ENCODE assay signal across 19 mouse cellular contexts in the genomic region with DNA sequence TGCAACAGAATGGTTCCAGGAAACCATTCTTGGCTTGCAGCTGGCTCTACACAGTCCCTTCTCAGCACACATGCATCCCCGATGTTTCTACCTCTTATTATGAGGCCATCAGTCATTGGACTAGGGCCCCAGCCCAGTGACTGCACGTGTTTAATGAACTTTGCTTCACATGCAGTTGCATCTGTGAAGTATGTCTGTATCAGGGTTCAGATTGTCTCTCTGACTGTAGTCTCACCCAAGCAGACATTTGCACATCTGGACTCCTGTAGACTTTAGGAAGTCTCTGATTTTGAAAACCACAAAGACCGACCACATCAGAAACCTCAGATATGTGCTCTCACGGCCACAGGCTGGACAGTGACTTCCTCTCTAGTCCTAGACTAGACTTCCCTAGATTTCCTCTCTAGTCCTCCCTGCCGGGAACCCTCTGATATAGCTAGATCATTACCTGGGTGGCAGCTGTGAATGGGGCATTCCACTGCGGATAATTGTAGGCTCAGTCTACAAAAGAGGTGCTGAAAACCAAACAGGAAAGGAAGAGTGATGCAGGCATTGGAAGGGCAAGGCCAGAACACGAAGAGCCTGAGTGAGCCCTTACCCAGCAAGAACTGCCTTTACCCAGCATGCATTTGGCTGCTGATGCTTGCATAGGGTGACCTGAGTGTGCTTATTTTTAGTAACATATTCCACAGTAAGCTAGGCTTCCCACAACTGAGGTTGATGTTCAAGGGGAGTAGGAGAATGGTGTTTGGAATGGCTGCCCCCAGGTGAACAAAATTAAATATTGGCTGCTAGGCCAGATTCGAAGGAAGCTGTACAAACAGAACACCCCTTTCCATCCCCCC.
DNase-seq lines count a peak whose midpoint lies in the region; ATAC-seq and TF ChIP-seq lines count a peak whose summit lies in the region.
"Had no signal": no experiment of that assay in that cellular context is flagged by ENCODE, and none has a peak within 500 bp of the region (broad histone marks: within the 10 kb centered on the region; RNA-seq: fewer than 3 reads in every experiment).

No protein-coding gene starts in this region.

- no peak overlapping the region for H3K4me3 ChIP-seq in intestine, embryonic 14.5 days (ENCODE audit: low read depth, low read length)
- H3K4me3 ChIP-seq in intestine, embryonic 15.5 days (replicated peaks) = no peak overlapping the region
- no peak overlapping the region for H3K4me3 ChIP-seq in embryonic fibroblast, embryonic 13.5 days (ENCODE audit: insufficient read depth, low read length)
- H3K4me3 ChIP-seq in limb, embryonic 15.5 days = no peak overlapping the region
- H3K4me3 ChIP-seq in midbrain, embryonic 14.5 days (replicated peaks; ENCODE audit: low read depth, low read length) = no peak overlapping the region
- H3K4me3 ChIP-seq: gastrocnemius, adult 2 months; heart, adult 2 months; hindbrain, embryonic 13.5 days; left cerebral cortex, adult 2 months; midbrain, embryonic 10.5 days had no signal

- H3K27ac ChIP-seq in intestine, embryonic 14.5 days (ENCODE audit: low read depth) = peak overlapping the region; percentile 47; the same call in 1 of the 2 replicates
- H3K27ac ChIP-seq in intestine, embryonic 15.5 days = no peak overlapping the region
- H3K27ac ChIP-seq in embryonic fibroblast, embryonic 13.5 days (ENCODE audit: insufficient read depth, low read length) = peak overlapping the region; percentile 4; the same call in 1 of the 2 replicates
- peak overlapping the region; percentile 28; the same call in 1 of the 2 replicates for H3K27ac ChIP-seq in limb, embryonic 15.5 days
- no peak overlapping the region for H3K27ac ChIP-seq in midbrain, embryonic 14.5 days (replicated peaks; ENCODE audit: low read depth, low read length)
- H3K27ac ChIP-seq: gastrocnemius, adult 2 months; heart, adult 2 months; left cerebral cortex, adult 2 months; midbrain, embryonic 10.5 days had no signal

- H3K36me3 ChIP-seq in intestine, embryonic 14.5 days (ENCODE audit: control insufficient read depth, insufficient read depth, low read length) = no peaks in the 10 kb centered on the region
- H3K36me3 ChIP-seq in intestine, embryonic 15.5 days = no peaks in the 10 kb centered on the region
- H3K36me3 ChIP-seq in limb, embryonic 15.5 days = no peaks in the 10 kb centered on the region
- no peaks in the 10 kb centered on the region for H3K36me3 ChIP-seq in midbrain, embryonic 14.5 days (ENCODE audit: control insufficient read depth, insufficient read depth, low read length)
- H3K36me3 ChIP-seq: G1E; hindbrain, embryonic 13.5 days; midbrain, embryonic 10.5 days had no signal

- 32% methylated on average over 8 of the region's 8 CpGs for WGBS in intestine, embryonic 14.5 days
- WGBS in intestine, embryonic 15.5 days = 31% methylated on average over 8 of the region's 8 CpGs
- 37% methylated on average over 8 of the region's 8 CpGs for WGBS in limb, embryonic 15.5 days
- 82% methylated on average over 8 of the region's 8 CpGs for WGBS in midbrain, embryonic 14.5 days

- no peak for DNase-seq in intestine, embryonic 14.5 days (ENCODE audit: low spot score)
- DNase-seq in 416B (ENCODE audit: low read depth) = peak; percentile 56
- no peak for DNase-seq in midbrain, embryonic 14.5 days
- DNase-seq in cerebellum, postnatal 10 days = no peak
- DNase-seq: cerebellum, postnatal 25 days; forebrain, postnatal 0 days; lung, adult 2 months; lung, postnatal 36 days had no signal

- H3K9me3 ChIP-seq in intestine, embryonic 14.5 days (ENCODE audit: control insufficient read depth, low read length) = no peaks in the 10 kb centered on the region
- no peaks in the 10 kb centered on the region for H3K9me3 ChIP-seq in intestine, embryonic 15.5 days
- H3K9me3 ChIP-seq in limb, embryonic 15.5 days = no peaks in the 10 kb centered on the region
- H3K9me3 ChIP-seq in midbrain, embryonic 14.5 days (ENCODE audit: control insufficient read depth, low read length) = no peaks in the 10 kb centered on the region
- H3K9me3 ChIP-seq: hindbrain, embryonic 13.5 days; midbrain, embryonic 10.5 days had no signal

- peaks cover 38% of the 10 kb centered on the region for H3K27me3 ChIP-seq in intestine, embryonic 14.5 days (replicated peaks; ENCODE audit: control insufficient read depth, insufficient read depth, low read length)
- H3K27me3 ChIP-seq in intestine, embryonic 15.5 days (replicated peaks) = peaks cover 5% of the 10 kb centered on the region; the same call in 1 of the 2 replicates
- H3K27me3 ChIP-seq in limb, embryonic 15.5 days = no peaks in the 10 kb centered on the region
- no peaks in the 10 kb centered on the region for H3K27me3 ChIP-seq in midbrain, embryonic 14.5 days (ENCODE audit: control insufficient read depth, insufficient read depth, low read length)
- H3K27me3 ChIP-seq: hindbrain, embryonic 13.5 days had no signal

- no peak overlapping the region for H3K4me2 ChIP-seq in intestine, embryonic 14.5 days (ENCODE audit: low read length)
- H3K4me2 ChIP-seq in intestine, embryonic 15.5 days (replicated peaks) = no peak overlapping the region
- H3K4me2 ChIP-seq in limb, embryonic 15.5 days = no peak overlapping the region
- H3K4me2 ChIP-seq in midbrain, embryonic 14.5 days (ENCODE audit: low read length) = no peak overlapping the region
- H3K4me2 ChIP-seq: hindbrain, embryonic 13.5 days; liver, embryonic 11.5 days had no signal

- peaks cover 30% of the 10 kb centered on the region for H3K4me1 ChIP-seq in intestine, embryonic 14.5 days (replicated peaks; ENCODE audit: control insufficient read depth, insufficient read depth, low read length)
- H3K4me1 ChIP-seq in intestine, embryonic 15.5 days (replicated peaks) = peaks cover 20% of the 10 kb centered on the region
- H3K4me1 ChIP-seq in embryonic fibroblast, embryonic 13.5 days (ENCODE audit: control insufficient read depth, insufficient read depth, low read length) = peaks cover 11% of the 10 kb centered on the region
- H3K4me1 ChIP-seq in limb, embryonic 15.5 days = peaks cover 14% of the 10 kb centered on the region
- peaks cover 16% of the 10 kb centered on the region for H3K4me1 ChIP-seq in midbrain, embryonic 14.5 days (ENCODE audit: control insufficient read depth, insufficient read depth, low read length)

- ATAC-seq in intestine, embryonic 14.5 days (replicated peaks; ENCODE audit: low FRiP score, low TSS enrichment, low read depth) = no peak
- ATAC-seq in intestine, embryonic 15.5 days = no peak
- ATAC-seq in limb, embryonic 15.5 days (ENCODE audit: insufficient number of reproducible peaks, low FRiP score, low TSS enrichment, low read depth) = no peak; the same call in 1 of the 2 replicates
- no peak for ATAC-seq in midbrain, embryonic 14.5 days (ENCODE audit: low FRiP score, low TSS enrichment)
- ATAC-seq: CD4-positive, CD25-positive, alpha-beta regulatory T cell, adult 4 months; forebrain, postnatal 0 days had no signal

- H3K9ac ChIP-seq in intestine, embryonic 14.5 days (ENCODE audit: low read length) = no peak overlapping the region
- H3K9ac ChIP-seq in intestine, embryonic 15.5 days = no peak overlapping the region
- H3K9ac ChIP-seq in limb, embryonic 15.5 days = no peak overlapping the region
- H3K9ac ChIP-seq in midbrain, embryonic 14.5 days (replicated peaks; ENCODE audit: low read length) = no peak overlapping the region
- H3K9ac ChIP-seq: forebrain, postnatal 0 days; hindbrain, embryonic 13.5 days had no signal

- TF ChIP-seq POLR2A in embryonic fibroblast, embryonic 13.5 days (IDR thresholded peaks at IDR 0.05; ENCODE audit: low read depth, low read length) = no peak

- no peak for TF ChIP-seq CTCF in embryonic fibroblast, embryonic 13.5 days (IDR thresholded peaks at IDR 0.05; ENCODE audit: borderline replicate concordance, insufficient read depth, low read length)

Comparison
In these comparisons a context has a peak if more than half of its experiments do, and no peak if none do; other contexts are left out.
1. H3K27ac ChIP-seq: peak in intestine, embryonic 14.5 days (single experiment), embryonic fibroblast, embryonic 13.5 days (single experiment) and limb, embryonic 15.5 days (single experiment); none in intestine, embryonic 15.5 days (single experiment) and midbrain, embryonic 14.5 days (single experiment).